Mouse (Mus musculus) monocyte, adult 5-6 weeks (primary cell): ENCODE data around the gene Sec22a. TPM values are rescaled to one million over a fixed set of nuclear protein-coding genes. Genes with fewer than 3 reads are reported as not detected.

Experiments
- ATAC-seq: fragments of 153-309, 156-312 bp; replicated peaks from 2 replicates; pipeline ENCODE4 v1.8.0; 2017; ENCODE audit warnings: mild to moderate bottlenecking; ENCODE audit not compliant: low TSS enrichment, insufficient number of reproducible peaks, severe bottlenecking, poor library complexity, low FRiP score
- total RNA-seq: library from RNA; stranded (forward); fragments of 200-1000, 200-491, 200-594 nt; gene quantifications from 3 replicates; pipeline ENCODE4 v1.2.3, GENCODE M21; 2017

Gene Sec22a
- total RNA-seq, 1 experiment from 2014 or later: 10.1 TPM

GRCm38 (mm10) chr16:35316856-35317264 is 46.9 kb downstream of the Sec22a start:
- ATAC-seq: no peak

GRCm38 (mm10) chr16:35315496-35315895 is 48.2 kb downstream of the Sec22a start:
- ATAC-seq: no peak

- no peak for ATAC-seq
Observed at GRCm38 (mm10) chr16:35311586-35311985, 52.1 kb downstream of the Sec22a start.

GRCm38 (mm10) chr16:35310551-35311110 is 53.1 kb downstream of the Sec22a start:
- ATAC-seq: no peak

GRCm38 (mm10) chr16:35309634-35310033 is 54.1 kb downstream of the Sec22a start:
- no peak for ATAC-seq

- no peak for ATAC-seq
Observed at GRCm38 (mm10) chr16:35308486-35309143, 55.1 kb downstream of the Sec22a start.

GRCm38 (mm10) chr16:35308016-35308415 is 55.7 kb downstream of the Sec22a start:
- ATAC-seq: no peak

GRCm38 (mm10) chr16:35307331-35307730 is 56.4 kb downstream of the Sec22a start:
- ATAC-seq: no peak

GRCm38 (mm10) chr16:35306631-35307030 is 57.1 kb downstream of the Sec22a start:
- no peak for ATAC-seq

GRCm38 (mm10) chr16:35305226-35305625 is 58.5 kb downstream of the Sec22a start:
- ATAC-seq: no peak

GRCm38 (mm10) chr16:35304416-35304815 is 59.3 kb downstream of the Sec22a start:
- no peak for ATAC-seq

- ATAC-seq: no peak
Observed at GRCm38 (mm10) chr16:35303721-35304120, 60.0 kb downstream of the Sec22a start.

- no peak for ATAC-seq
Observed at GRCm38 (mm10) chr16:35302441-35303280, 61.1 kb downstream of the Sec22a start.

GRCm38 (mm10) chr16:35300156-35300555 is 63.6 kb downstream of the Sec22a start:
- ATAC-seq: no peak

GRCm38 (mm10) chr16:35297786-35298185 is 65.9 kb downstream of the Sec22a start:
- ATAC-seq: no peak

GRCm38 (mm10) chr16:35287244-35287643 is 76.5 kb downstream of the Sec22a start:
- ATAC-seq: no peak

GRCm38 (mm10) chr16:35285821-35286220 is 77.9 kb downstream of the Sec22a start:
- ATAC-seq: no peak

GRCm38 (mm10) chr16:35282456-35282855 is 81.3 kb downstream of the Sec22a start:
- ATAC-seq: no peak

GRCm38 (mm10) chr16:35278166-35278565 is 85.6 kb downstream of the Sec22a start:
- no peak for ATAC-seq

- no peak for ATAC-seq
Observed at GRCm38 (mm10) chr16:35272417-35272816, 91.3 kb downstream of the Sec22a start.
